Mouse (Mus musculus) limb, embryonic 11.5 days (tissue): ENCODE measurements around the gene Vmn2r108. TPM values are rescaled to one million over a fixed set of nuclear protein-coding genes. Genes with fewer than 3 reads are reported as not detected.
"Not testable (repeated sequence)": the region's sequence is repeated elsewhere in the genome, so short reads cannot be mapped to it uniquely, and the experiment has no call there.

Experiments
- ATAC-seq: fragments of 200-750 bp; cut with Nextera tagmentation; 2 replicates; pipeline ENCODE4 v1.8.0; 2017; ENCODE audit warnings: low read depth; ENCODE audit not compliant: insufficient number of reproducible peaks, low FRiP score, low TSS enrichment
- DNase-seq: peaks from one replicate; pipeline ENCODE4 v3.0.0-alpha.2; 2015; ENCODE audit warnings: low spot score
- H3K27ac ChIP-seq: fragments of 300-500 bp; sonication (generic); replicated peaks from 2 replicates; pipeline ENCODE4 v1.5.1; 2014; ENCODE audit warnings: low read depth, mild to moderate bottlenecking, low read length
- H3K27me3 ChIP-seq: fragments of 300-500 bp; sonication (generic); 2 replicates; pipeline ENCODE4 v1.6.1; 2014; ENCODE audit warnings: mild to moderate bottlenecking, low read length, mixed read lengths; ENCODE audit not compliant: control insufficient read depth, insufficient read depth
- H3K36me3 ChIP-seq: fragments of 300-500 bp; sonication (generic); 2 replicates; pipeline ENCODE4 v1.6.1; 2014; ENCODE audit warnings: mild to moderate bottlenecking, low read length, moderate library complexity, mixed read lengths; ENCODE audit not compliant: control insufficient read depth, insufficient read depth
- H3K4me1 ChIP-seq: fragments of 300-500 bp; sonication (generic); 2 replicates; pipeline ENCODE4 v1.6.1; 2014; ENCODE audit warnings: low read length, mixed read lengths; ENCODE audit not compliant: control insufficient read depth, insufficient read depth
- H3K4me2 ChIP-seq: fragments of 300-500 bp; sonication (generic); 2 replicates; pipeline ENCODE4 v1.6.1; 2014; ENCODE audit warnings: low read depth, mild to moderate bottlenecking, moderate library complexity; ENCODE audit not compliant: severe bottlenecking
- H3K4me3 ChIP-seq: fragments of 300-500 bp; sonication (generic); 2 replicates; pipeline ENCODE4 v1.5.1; 2014; ENCODE audit warnings: low read depth, low read length
- H3K9ac ChIP-seq: fragments of 300-500 bp; sonication (generic); 2 replicates; pipeline ENCODE4 v1.6.1; 2014; ENCODE audit warnings: mild to moderate bottlenecking, low read length
- H3K9me3 ChIP-seq: fragments of 300-500 bp; sonication (generic); 2 replicates; pipeline ENCODE4 v1.6.1; 2016; ENCODE audit warnings: low read length; ENCODE audit not compliant: control insufficient read depth
- WGBS: fragments of 180-500 bp; shearing (Covaris S2); extraction: QIAGEN DNeasy Blood & Tissue Kit; methylation state at CpG from one replicate; pipeline ENCODE4 v1.1.7; 2014; 5-methylcytosine and 5-hydroxymethylcytosine counted together
- polyA plus RNA-seq: library from polyadenylated mRNA; unstranded; fragments of >200 nt; fragmentation: Nextera tagmentation; extraction: Ambion mirVana; gene quantifications from 2 replicates; pipeline ENCODE4 v1.2.1, GENCODE M21; 2014

The Vmn2r108 gene
- not detected in 2 replicates for polyA plus RNA-seq

DNA sequence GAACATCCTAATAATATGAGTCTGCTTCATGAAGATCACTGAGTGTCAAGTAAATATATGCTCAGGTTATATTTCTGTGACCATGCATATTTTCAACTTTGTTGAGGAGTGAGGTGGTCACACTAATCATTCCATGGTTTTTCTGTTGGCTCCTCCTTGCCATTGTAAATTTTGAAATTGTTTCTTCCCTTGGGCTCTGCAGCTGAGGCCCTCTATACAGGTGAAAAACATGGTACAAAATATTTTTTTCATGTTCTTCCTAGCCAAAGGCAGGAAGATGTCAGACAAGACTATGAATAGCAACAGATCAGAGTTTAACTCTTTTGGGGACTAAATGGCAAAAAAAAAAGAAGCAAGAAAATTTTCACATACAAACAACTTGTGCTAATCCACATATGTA lies at the start of gene Vmn2r108:
TSS of gene Vmn2r108 (minus strand) at position 101 of the 400 bp plus-strand sequence.
- no peak within 1 kb of the TSS for H3K4me3 ChIP-seq
- no peaks in the 10 kb centered on the region for H3K4me1 ChIP-seq
- no peak within 1 kb of the TSS for H3K9ac ChIP-seq
- H3K27me3 ChIP-seq, result no peaks in the 10 kb centered on the region
- H3K36me3 ChIP-seq, result no peaks in the 10 kb centered on the region
- no peaks in the 10 kb centered on the region for H3K9me3 ChIP-seq
- no peak within 1 kb of the TSS for H3K27ac ChIP-seq
- DNase-seq (no peak), ATAC-seq (no peak)
- H3K4me2 ChIP-seq, result no peak within 1 kb of the TSS

DNA sequence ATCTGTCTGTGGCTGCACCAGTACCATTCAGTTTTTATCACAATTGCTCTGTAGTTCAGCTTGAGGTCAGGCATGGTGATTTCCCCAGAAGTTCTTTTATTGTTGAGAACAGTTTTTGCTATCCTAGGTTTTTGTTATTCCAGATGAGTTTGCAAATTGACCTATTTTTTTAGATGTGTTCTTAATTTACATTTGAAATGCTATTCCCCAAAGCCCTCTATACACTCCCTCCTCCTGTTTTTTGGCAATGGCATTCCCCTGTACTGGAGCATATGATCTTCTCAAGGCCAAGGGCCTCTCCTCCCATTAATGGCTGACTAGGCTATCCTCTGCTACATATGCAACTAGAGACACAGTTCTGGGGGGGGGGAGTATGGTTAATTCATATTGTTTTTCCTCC lies 27.1 kb upstream of the Vmn2r108 start:
- ATAC-seq, H3K4me1 ChIP-seq, H3K27ac ChIP-seq, H3K9me3 ChIP-seq, H3K36me3 ChIP-seq, DNase-seq, H3K27me3 ChIP-seq, H3K4me2 ChIP-seq, H3K9ac ChIP-seq, H3K4me3 ChIP-seq: not testable (repeated sequence)

DNA sequence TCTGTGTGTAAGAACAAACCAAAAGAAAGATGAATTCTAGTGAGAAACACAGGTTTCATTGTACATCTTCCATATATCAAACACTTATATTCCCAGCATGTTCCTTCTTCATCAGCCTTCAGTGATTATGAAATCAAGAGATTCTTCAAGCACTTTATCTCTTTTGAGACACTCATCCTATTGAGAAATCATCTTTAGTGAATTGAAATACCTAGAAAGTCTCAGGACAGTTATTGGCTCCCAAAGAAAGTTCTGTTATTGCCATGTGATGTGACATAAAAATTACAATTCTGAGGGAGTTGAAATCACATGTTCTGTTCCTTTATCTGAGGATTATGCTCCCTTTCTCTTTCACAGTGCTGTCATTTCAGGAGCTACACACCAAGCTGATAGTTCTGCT lies 16.7 kb upstream of the Vmn2r108 start, which contains the start of gene Vmn1r225:
TSS of gene Vmn1r225 (plus strand) at position 301 of the 400 bp plus-strand sequence.
- no peaks in the 10 kb centered on the region for H3K9me3 ChIP-seq
- DNase-seq (no peak), ATAC-seq (no peak)
- no peaks in the 10 kb centered on the region for H3K36me3 ChIP-seq
- H3K4me3 ChIP-seq, result no peak within 1 kb of the TSS
- H3K4me1 ChIP-seq, result no peaks in the 10 kb centered on the region
- no peak within 1 kb of the TSS for H3K27ac ChIP-seq
- no peak within 1 kb of the TSS for H3K9ac ChIP-seq
- H3K27me3 ChIP-seq, result no peaks in the 10 kb centered on the region
- H3K4me2 ChIP-seq, result no peak within 1 kb of the TSS

DNA sequence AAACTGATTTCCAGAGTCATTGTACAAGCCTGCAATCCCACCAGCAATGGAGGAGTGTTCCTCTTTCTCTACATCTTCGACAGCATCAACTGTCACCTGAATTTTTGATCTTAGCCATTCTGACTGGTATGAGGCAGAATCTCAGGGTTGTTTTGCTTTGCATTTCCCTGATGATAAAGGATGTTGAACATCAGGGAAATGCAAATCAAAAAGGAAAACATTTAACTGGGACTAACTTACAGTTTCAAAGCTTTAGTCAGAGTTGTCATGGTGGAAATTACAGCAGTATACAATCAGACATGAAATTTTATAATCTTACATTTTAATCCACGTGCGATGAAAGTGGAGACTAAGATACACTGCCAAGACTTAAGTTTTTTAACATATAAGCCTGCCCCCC lies 7.8 kb downstream of the Vmn2r108 start:
- Histone ChIP-seq H3K4me1 (no peaks in the 10 kb centered on the region), H3K4me3 (no peak overlapping the region), H3K9me3 (0 out of 2 replicates have a peak, but pooled peaks cover 3% of the 10 kb centered on the region), H3K4me2 (no peak overlapping the region), H3K9ac (no peak overlapping the region), H3K27ac (no peak overlapping the region), H3K27me3 (no peaks in the 10 kb centered on the region), H3K36me3 (no peaks in the 10 kb centered on the region)
- ATAC-seq (no peak), DNase-seq (no peak)
- 67% methylated on average over 3 of the region's 3 CpGs for WGBS

DNA sequence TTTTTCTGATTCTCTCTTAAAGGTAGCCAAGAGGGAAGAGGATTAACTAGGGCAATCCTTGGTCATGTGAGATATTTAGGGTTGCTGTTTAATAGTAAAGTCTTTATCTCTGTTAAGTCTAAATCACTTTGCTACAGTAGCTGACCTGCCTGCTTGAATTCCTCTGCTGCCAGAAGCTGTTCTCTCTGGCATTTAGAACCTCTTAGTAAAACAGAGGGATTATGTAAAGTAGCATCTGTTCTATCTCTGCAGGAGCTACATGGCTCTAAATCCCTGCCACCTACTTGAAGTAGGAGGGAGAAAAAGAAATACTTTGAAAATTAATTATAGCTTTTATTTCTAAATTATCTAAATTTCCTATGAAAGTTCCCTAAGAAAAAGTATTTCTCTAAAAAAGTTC lies 41.9 kb downstream of the Vmn2r108 start:
- Histone ChIP-seq H3K4me3 (no peak overlapping the region), H3K4me2 (no peak overlapping the region), H3K27ac (no peak overlapping the region), H3K36me3 (no peaks in the 10 kb centered on the region), H3K9ac (no peak overlapping the region), H3K4me1 (no peaks in the 10 kb centered on the region), H3K9me3 (no peaks in the 10 kb centered on the region), H3K27me3 (no peaks in the 10 kb centered on the region)
- DNase-seq (no peak), ATAC-seq (no peak)

DNA sequence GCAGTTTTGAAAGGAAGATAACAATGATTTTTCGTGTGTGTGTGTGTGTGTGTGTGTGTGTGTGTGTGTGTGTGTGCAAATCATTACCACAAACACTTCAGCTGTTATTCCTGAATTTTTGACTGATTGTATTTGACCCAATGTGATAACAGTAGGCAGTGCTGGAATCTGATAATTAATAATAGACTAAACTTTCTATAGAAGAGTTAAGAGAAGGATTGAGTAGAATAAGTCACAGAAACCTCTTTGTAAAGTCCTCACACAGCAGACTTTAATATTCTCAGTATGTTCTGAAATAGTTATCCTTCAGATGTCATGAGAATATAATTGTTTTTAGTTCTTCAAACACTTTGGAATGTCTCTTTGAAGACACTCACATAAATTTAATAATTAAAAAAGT lies 67.3 kb downstream of the Vmn2r108 start, which contains the start of gene Vmn1r224:
TSS of gene Vmn1r224 (plus strand) at position 301 of the 400 bp plus-strand sequence.
- H3K9me3 ChIP-seq, result peaks cover 5% of the 10 kb centered on the region; the same call in 1 of the 2 replicates
- H3K27ac ChIP-seq, result no peak within 1 kb of the TSS
- no peak within 1 kb of the TSS for H3K4me2 ChIP-seq
- H3K9ac ChIP-seq, result no peak within 1 kb of the TSS
- no peaks in the 10 kb centered on the region for H3K36me3 ChIP-seq
- DNase-seq (no peak), ATAC-seq (no peak)
- H3K4me1 ChIP-seq, result no peaks in the 10 kb centered on the region
- H3K27me3 ChIP-seq, result no peaks in the 10 kb centered on the region
- no peak within 1 kb of the TSS for H3K4me3 ChIP-seq
- WGBS, result 42% methylated on average over 1 of the region's 1 CpGs

Other genes with a start within 250 kb of the Vmn2r108 start
- gene Vmn2r105, start 246.3 kb downstream of the Vmn2r108 start, polyA plus RNA-seq, result not detected in 2 replicates
- not detected in 2 replicates for gene Vmn2r106, start 195.8 kb downstream of the Vmn2r108 start, polyA plus RNA-seq
- gene Vmn2r107, start 136.1 kb downstream of the Vmn2r108 start, polyA plus RNA-seq, result not detected in 2 replicates
- gene Vmn1r224, start 67.2 kb downstream of the Vmn2r108 start, polyA plus RNA-seq, result not detected in 2 replicates
- not detected in 2 replicates for gene Vmn1r225, start 16.8 kb upstream of the Vmn2r108 start, polyA plus RNA-seq
- gene Vmn2r109, start 83.4 kb upstream of the Vmn2r108 start, polyA plus RNA-seq, result not detected in 2 replicates
- 0.04 and 0.06 TPM in 2 replicates for gene Vmn2r110, start 115.1 kb upstream of the Vmn2r108 start, polyA plus RNA-seq
- gene Fpr-rs3, start 143.5 kb upstream of the Vmn2r108 start, polyA plus RNA-seq, result not detected in 2 replicates
- not detected in 2 replicates for gene Vmn1r226, start 201.5 kb upstream of the Vmn2r108 start, polyA plus RNA-seq
- gene Vmn1r227, start 248.5 kb upstream of the Vmn2r108 start, polyA plus RNA-seq, result not detected in 2 replicates